Mouse (Mus musculus): ENCODE results near the gene Dock1.

- TF ChIP-seq GATA1 (IDR thresholded peaks at IDR 0.05; ENCODE audit: borderline replicate concordance, low read length) = no peak
- no peak for TF ChIP-seq FLI1 (IDR thresholded peaks at IDR 0.05; ENCODE audit: low read length)
These were observed 337.6 kb downstream of the Dock1 start for GRCm38 (mm10) chr7:135008021-135008420.
